Mouse (Mus musculus) cortical plate, adult 2 months (tissue): Measurements from ENCODE around the gene Nudt17.

Experiments
- CTCF ChIP-seq: fragments of 200-500 bp; IDR thresholded peaks from 2 replicates; pipeline ENCODE4 v1.5.1; 2011; ENCODE audit warnings: mild to moderate bottlenecking, control low read depth, low read length; ENCODE audit not compliant: insufficient read depth; ENCODE audit errors: extremely low read depth
- POLR2A ChIP-seq: fragments of 200-500 bp; IDR thresholded peaks from 2 replicates; pipeline ENCODE4 v1.6.1; 2011; ENCODE audit warnings: mild to moderate bottlenecking, low read length, control low read depth; ENCODE audit not compliant: insufficient read depth; ENCODE audit errors: extremely low read depth

DNA sequence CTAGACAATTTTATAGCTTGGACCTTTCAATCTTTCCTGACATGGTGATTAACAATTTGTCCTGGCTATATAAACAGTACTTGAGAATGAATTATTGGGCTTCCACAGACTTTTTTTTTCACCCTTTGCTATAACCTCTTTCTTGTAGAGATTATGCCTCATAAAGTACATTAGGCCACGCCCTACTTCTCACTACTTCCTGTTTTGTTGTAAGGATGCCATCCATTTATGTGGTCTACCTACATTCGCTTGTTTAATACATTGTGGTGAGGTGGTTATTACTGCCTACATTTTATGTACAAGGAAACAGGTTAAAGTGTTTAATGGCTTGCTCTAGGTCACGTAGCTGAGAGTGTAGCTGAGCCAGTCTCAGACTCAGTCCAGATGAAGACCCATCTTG is 33.2 kb downstream of the Nudt17 start:
- no peak for TF ChIP-seq POLR2A
- TF ChIP-seq CTCF = no peak
